Mouse (Mus musculus) megakaryocyte, embryonic 14.5 days (primary cell): ENCODE measurements around the gene C6. TPM values are rescaled to one million over a fixed set of nuclear protein-coding genes. Genes with fewer than 3 reads are reported as not detected.

Experiments
- H3K27me3 ChIP-seq: replicated peaks from 2 replicates; pipeline ENCODE3; 2012; ENCODE audit warnings: inconsistent platforms
- H3K36me3 ChIP-seq: replicated peaks from 2 replicates; pipeline ENCODE3; 2012; ENCODE audit warnings: low read length, inconsistent platforms, mixed read lengths
- H3K4me1 ChIP-seq: 2 replicates; pipeline ENCODE4 v1.6.1; 2012; ENCODE audit warnings: inconsistent platforms
- H3K4me3 ChIP-seq: replicated peaks from 2 replicates; pipeline ENCODE3; 2012; ENCODE audit warnings: moderate library complexity, mild to moderate bottlenecking, inconsistent platforms
- H3K9me3 ChIP-seq: 2 replicates; pipeline ENCODE4 v1.6.1; 2012; ENCODE audit warnings: inconsistent platforms
- FLI1 ChIP-seq: IDR thresholded peaks from 2 replicates; pipeline ENCODE4 v1.6.1; 2012; ENCODE audit warnings: low read length, inconsistent platforms, mixed read lengths
- GATA1 ChIP-seq: IDR thresholded peaks from 3 replicates; pipeline ENCODE4 v1.6.1; 2012; ENCODE audit warnings: mixed read lengths, low read length, inconsistent platforms, borderline replicate concordance
- polyA plus RNA-seq: library from polyadenylated mRNA; stranded (reverse); fragments of >175 nt; gene quantifications from 2 replicates; pipeline ENCODE4 v1.2.3, GENCODE M21; 2012; ENCODE audit warnings: low replicate concordance; ENCODE audit not compliant: insufficient read depth

C6 gene
- polyA plus RNA-seq, 1 experiment, result not detected

- no peak for TF ChIP-seq FLI1
- peaks cover 7% of the 10 kb centered on the region for H3K4me1 ChIP-seq
- H3K27me3 ChIP-seq, result no peaks in the 10 kb centered on the region
- no peaks in the 10 kb centered on the region for H3K36me3 ChIP-seq
- H3K4me3 ChIP-seq, result no peak overlapping the region
- H3K9me3 ChIP-seq, result no peaks in the 10 kb centered on the region
Observed at GRCm38 (mm10) chr15:4815711-4816110, 88.7 kb downstream of the C6 start.

- Histone ChIP-seq H3K36me3 (no peaks in the 10 kb centered on the region), H3K9me3 (no peaks in the 10 kb centered on the region), H3K4me1 (peaks cover 7% of the 10 kb centered on the region), H3K4me3 (peak overlapping the region; percentile 88), H3K27me3 (no peaks in the 10 kb centered on the region)
- TF ChIP-seq GATA1 (no peak), FLI1 (no peak)
Observed at GRCm38 (mm10) chr15:4816752-4817493, 89.9 kb downstream of the C6 start.

DNA sequence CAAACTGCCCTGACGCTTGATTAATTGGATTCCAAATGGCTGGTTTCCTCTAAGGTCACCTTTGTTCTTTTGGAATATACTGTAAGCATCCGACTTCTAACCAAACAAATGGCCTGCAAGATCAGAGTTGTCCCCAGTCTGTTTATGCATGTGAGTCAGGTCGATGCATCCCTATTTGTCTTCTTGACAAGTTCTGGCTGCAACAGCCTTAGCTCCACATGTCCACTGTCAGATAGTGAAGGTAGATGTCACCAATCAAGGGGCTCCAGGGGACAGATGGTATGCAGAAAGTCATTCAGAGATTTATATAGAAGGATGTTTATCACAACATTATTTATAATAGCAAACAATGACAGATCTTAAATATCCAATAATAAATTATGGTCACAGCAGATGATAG is 91.5 kb downstream of the C6 start:
- Histone ChIP-seq H3K9me3 (no peaks in the 10 kb centered on the region), H3K4me1 (peaks cover 7% of the 10 kb centered on the region), H3K36me3 (no peaks in the 10 kb centered on the region), H3K27me3 (no peaks in the 10 kb centered on the region), H3K4me3 (no peak overlapping the region)
- TF ChIP-seq FLI1 (no peak), GATA1 (no peak)

- peaks cover 7% of the 10 kb centered on the region for H3K4me1 ChIP-seq
Observed at GRCm38 (mm10) chr15:4821161-4821560, 94.2 kb downstream of the C6 start.

GRCm38 (mm10) chr15:4821824-4822223 is 94.8 kb downstream of the C6 start:
- Histone ChIP-seq H3K9me3 (no peaks in the 10 kb centered on the region), H3K36me3 (no peaks in the 10 kb centered on the region), H3K4me3 (no peak overlapping the region), H3K4me1 (peaks cover 4% of the 10 kb centered on the region), H3K27me3 (no peaks in the 10 kb centered on the region)
- TF ChIP-seq FLI1, result no peak
- no peak for TF ChIP-seq GATA1

More at GRCm38 (mm10) chr15:4821161-4821560, 94.2 kb downstream of the C6 start:
- Histone ChIP-seq H3K4me3 (no peak overlapping the region), H3K36me3 (no peaks in the 10 kb centered on the region), H3K9me3 (no peaks in the 10 kb centered on the region), H3K27me3 (no peaks in the 10 kb centered on the region)
- TF ChIP-seq FLI1 (no peak), GATA1 (no peak)

DNA sequence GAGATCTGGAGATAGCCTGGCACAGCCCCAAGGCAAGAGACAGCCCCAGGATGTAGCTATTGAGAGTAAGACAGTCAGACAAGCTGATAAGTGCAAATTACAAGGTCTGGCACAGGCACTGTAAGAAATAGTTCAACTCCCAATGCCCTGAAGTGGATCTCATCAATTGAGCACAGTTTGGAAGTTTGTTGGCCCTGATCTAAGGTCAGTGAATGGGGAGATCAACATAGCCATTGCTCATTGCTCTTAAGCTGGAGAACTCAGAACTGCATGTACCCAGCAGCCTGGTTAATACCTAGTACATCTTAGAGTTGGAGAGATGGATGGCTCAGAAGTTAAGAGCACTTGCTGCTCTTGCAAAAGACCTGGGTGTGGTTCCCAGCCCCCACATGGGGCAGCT is 100.8 kb downstream of the C6 start:
- no peaks in the 10 kb centered on the region for H3K9me3 ChIP-seq

GRCm38 (mm10) chr15:4836354-4836753 is 109.4 kb downstream of the C6 start:
- TF ChIP-seq FLI1 (no peak), GATA1 (no peak)
- H3K27me3 ChIP-seq, result no peaks in the 10 kb centered on the region
- no peaks in the 10 kb centered on the region for H3K4me1 ChIP-seq
- 0 out of 2 replicates have a peak, but pooled peaks cover 3% of the 10 kb centered on the region for H3K9me3 ChIP-seq
- H3K36me3 ChIP-seq, result no peaks in the 10 kb centered on the region
- H3K4me3 ChIP-seq, result no peak overlapping the region

More for the DNA sequence above, 100.8 kb downstream of the C6 start:
- Histone ChIP-seq H3K36me3 (no peaks in the 10 kb centered on the region), H3K4me3 (no peak overlapping the region), H3K27me3 (no peaks in the 10 kb centered on the region), H3K4me1 (no peaks in the 10 kb centered on the region)
- TF ChIP-seq GATA1 (no peak), FLI1 (no peak)

GRCm38 (mm10) chr15:4850015-4850414 is 123.0 kb downstream of the C6 start:
- no peaks in the 10 kb centered on the region for H3K36me3 ChIP-seq
- TF ChIP-seq FLI1 (no peak), GATA1 (no peak)
- H3K4me1 ChIP-seq, result no peaks in the 10 kb centered on the region
- no peaks in the 10 kb centered on the region for H3K9me3 ChIP-seq
- no peak overlapping the region for H3K4me3 ChIP-seq
- no peaks in the 10 kb centered on the region for H3K27me3 ChIP-seq

Other genes with a start within 250 kb of the C6 start
- gene Mroh2b, start 171.6 kb downstream of the C6 start, polyA plus RNA-seq, result not detected in 2 replicates